21 mouse cellular contexts compared by ENCODE assay signal in genomic region chr1:151939987-151940386, GRCm38 (mm10).
DNase-seq lines count a peak whose midpoint lies in the region; ATAC-seq and TF ChIP-seq lines count a peak whose summit lies in the region.
"Had no signal": no experiment of that assay in that cellular context is flagged by ENCODE, and none has a peak within 500 bp of the region (broad histone marks: within the 10 kb centered on the region; RNA-seq: fewer than 3 reads in every experiment).

No protein-coding gene starts in this region.

- H3K4me2 ChIP-seq in forebrain, embryonic 11.5 days (ENCODE audit: low read depth, low read length, severe bottlenecking), result no peak overlapping the region
- H3K4me2 ChIP-seq in heart, embryonic 13.5 days, result peak overlapping the region; percentile 47
- H3K4me2 ChIP-seq in intestine, embryonic 15.5 days (replicated peaks), result no peak overlapping the region
- H3K4me2 ChIP-seq in intestine, postnatal 0 days (replicated peaks; ENCODE audit: low read depth), result no peak overlapping the region
- H3K4me2 ChIP-seq: embryonic facial prominence, embryonic 13.5 days; liver, embryonic 13.5 days; stomach, embryonic 15.5 days had no signal

- ATAC-seq in forebrain, embryonic 11.5 days (replicated peaks; ENCODE audit: low FRiP score), result no peak
- ATAC-seq in heart, embryonic 13.5 days (ENCODE audit: extremely low read depth, insufficient number of reproducible peaks, low FRiP score, low TSS enrichment), result no peak
- peak; percentile 58; the same call in 1 of the 2 replicates for ATAC-seq in intestine, embryonic 15.5 days
- ATAC-seq in intestine, postnatal 0 days, result no peak
- ATAC-seq in common myeloid progenitor, adult 5-6 weeks (replicated peaks; ENCODE audit: low read depth, poor library complexity, severe bottlenecking), result peak; percentile 20; the same call in 1 of the 2 replicates
- ATAC-seq: activated CD4-positive, CD25-positive, alpha-beta regulatory T cell, adult 4 months; CD4-positive, CD25-positive, alpha-beta regulatory T cell, adult 4 months; inflammation-experienced regulatory T-cells, adult 6 months; lung, postnatal 0 days had no signal

- H3K9me3 ChIP-seq in forebrain, embryonic 11.5 days (ENCODE audit: control insufficient read depth, low read length), result no peaks in the 10 kb centered on the region
- no peaks in the 10 kb centered on the region for H3K9me3 ChIP-seq in forebrain, embryonic 10.5 days
- H3K9me3 ChIP-seq in heart, embryonic 13.5 days, result no peaks in the 10 kb centered on the region
- H3K9me3 ChIP-seq in intestine, embryonic 15.5 days, result no peaks in the 10 kb centered on the region
- no peaks in the 10 kb centered on the region for H3K9me3 ChIP-seq in intestine, postnatal 0 days (ENCODE audit: control insufficient read depth)
- H3K9me3 ChIP-seq: embryonic facial prominence, embryonic 13.5 days; limb, embryonic 10.5 days; liver, embryonic 13.5 days; stomach, embryonic 15.5 days had no signal

- no peak overlapping the region for H3K9ac ChIP-seq in forebrain, embryonic 11.5 days (ENCODE audit: low read length)
- peak overlapping the region; percentile 55 for H3K9ac ChIP-seq in heart, embryonic 13.5 days
- H3K9ac ChIP-seq in intestine, embryonic 15.5 days, result no peak overlapping the region
- no peak overlapping the region for H3K9ac ChIP-seq in intestine, postnatal 0 days (ENCODE audit: low read depth, low read length)
- H3K9ac ChIP-seq: embryonic facial prominence, embryonic 13.5 days; liver, embryonic 13.5 days; stomach, embryonic 15.5 days had no signal

- no peak for TF ChIP-seq CTCF in intestine, postnatal 0 days (IDR thresholded peaks at IDR 0.05; ENCODE audit: low read depth)

- H3K4me1 ChIP-seq in forebrain, embryonic 11.5 days (replicated peaks; ENCODE audit: control insufficient read depth, insufficient read depth, low read length), result peaks cover 9% of the 10 kb centered on the region
- H3K4me1 ChIP-seq in forebrain, embryonic 10.5 days, result peaks cover 41% of the 10 kb centered on the region
- peaks cover 57% of the 10 kb centered on the region for H3K4me1 ChIP-seq in heart, embryonic 13.5 days
- H3K4me1 ChIP-seq in intestine, embryonic 15.5 days (replicated peaks), result peaks cover 12% of the 10 kb centered on the region; the same call in 1 of the 2 replicates
- H3K4me1 ChIP-seq in intestine, postnatal 0 days (replicated peaks; ENCODE audit: control insufficient read depth, insufficient read depth, low read length), result peaks cover 13% of the 10 kb centered on the region

- H3K36me3 ChIP-seq in forebrain, embryonic 11.5 days (ENCODE audit: control insufficient read depth, insufficient read depth, low read length), result no peaks in the 10 kb centered on the region
- H3K36me3 ChIP-seq in forebrain, embryonic 10.5 days (replicated peaks), result no peaks in the 10 kb centered on the region
- no peaks in the 10 kb centered on the region for H3K36me3 ChIP-seq in heart, embryonic 13.5 days
- no peaks in the 10 kb centered on the region for H3K36me3 ChIP-seq in intestine, embryonic 15.5 days
- H3K36me3 ChIP-seq in intestine, postnatal 0 days (ENCODE audit: control insufficient read depth, insufficient read depth), result no peaks in the 10 kb centered on the region
- H3K36me3 ChIP-seq: embryonic facial prominence, embryonic 13.5 days; limb, embryonic 10.5 days; liver, embryonic 13.5 days; stomach, embryonic 15.5 days had no signal

- 69% methylated on average over 8 of the region's 8 CpGs for WGBS in forebrain, embryonic 11.5 days
- 72% methylated on average over 8 of the region's 8 CpGs for WGBS in forebrain, embryonic 10.5 days
- WGBS in heart, embryonic 13.5 days, result 19% methylated on average over 8 of the region's 8 CpGs
- 41% methylated on average over 8 of the region's 8 CpGs for WGBS in intestine, embryonic 15.5 days
- 37% methylated on average over 8 of the region's 8 CpGs for WGBS in intestine, postnatal 0 days

- H3K27ac ChIP-seq in forebrain, embryonic 11.5 days (ENCODE audit: low read depth, low read length), result no peak overlapping the region
- no peak overlapping the region for H3K27ac ChIP-seq in forebrain, embryonic 10.5 days
- H3K27ac ChIP-seq in heart, embryonic 13.5 days (replicated peaks), result peak overlapping the region; percentile 20; the same call in 1 of the 2 replicates
- no peak overlapping the region for H3K27ac ChIP-seq in intestine, embryonic 15.5 days
- no peak overlapping the region for H3K27ac ChIP-seq in intestine, postnatal 0 days (ENCODE audit: low read depth, low read length)
- H3K27ac ChIP-seq: embryonic facial prominence, embryonic 13.5 days; limb, embryonic 10.5 days; liver, embryonic 13.5 days; stomach, embryonic 15.5 days had no signal

- DNase-seq in forebrain, embryonic 11.5 days (ENCODE audit: low spot score), result peak; percentile 19
- no peak for DNase-seq in forebrain, embryonic 10.5 days (ENCODE audit: extremely low spot score, low spot score)
- no peak for DNase-seq in heart, adult 8-10 months (ENCODE audit: low spot score)
- DNase-seq in frontal cortex, adult 2 months (ENCODE audit: extremely low spot score in 1 of 2, low spot score in 1 of 2), result no peak
- DNase-seq: adrenal gland, postnatal 10 days; cerebellum, adult 9-11 months; kidney, postnatal 36 days; liver, embryonic 13.5 days; retina, postnatal 1 day; thymus, adult 2 months had no signal

- no peak overlapping the region for H3K4me3 ChIP-seq in forebrain, embryonic 11.5 days (ENCODE audit: low read depth, low read length)
- H3K4me3 ChIP-seq in forebrain, embryonic 10.5 days, result no peak overlapping the region
- H3K4me3 ChIP-seq in heart, embryonic 13.5 days, result no peak overlapping the region
- no peak overlapping the region for H3K4me3 ChIP-seq in intestine, embryonic 15.5 days (replicated peaks)
- H3K4me3 ChIP-seq in intestine, postnatal 0 days (ENCODE audit: low read depth, low read length), result no peak overlapping the region
- H3K4me3 ChIP-seq: embryonic facial prominence, embryonic 13.5 days; limb, embryonic 10.5 days; liver, embryonic 13.5 days; stomach, embryonic 15.5 days had no signal

- H3K27me3 ChIP-seq in forebrain, embryonic 11.5 days (ENCODE audit: control insufficient read depth, insufficient read depth, low read length), result no peaks in the 10 kb centered on the region
- H3K27me3 ChIP-seq in forebrain, embryonic 10.5 days (ENCODE audit: poor library complexity, severe bottlenecking), result no peaks in the 10 kb centered on the region
- no peaks in the 10 kb centered on the region for H3K27me3 ChIP-seq in heart, embryonic 13.5 days (replicated peaks)
- H3K27me3 ChIP-seq in intestine, embryonic 15.5 days (replicated peaks), result no peaks in the 10 kb centered on the region
- H3K27me3 ChIP-seq in intestine, postnatal 0 days (replicated peaks; ENCODE audit: control insufficient read depth, insufficient read depth, low read length), result no peaks in the 10 kb centered on the region
- H3K27me3 ChIP-seq: embryonic facial prominence, embryonic 13.5 days; liver, embryonic 13.5 days; stomach, embryonic 15.5 days had no signal

Comparison
In these comparisons a context has a peak if more than half of its experiments do, and no peak if none do; other contexts are left out.
1. ATAC-seq: peak in intestine, embryonic 15.5 days (single experiment) and common myeloid progenitor, adult 5-6 weeks (single experiment); none in forebrain, embryonic 11.5 days (single experiment), heart, embryonic 13.5 days (single experiment) and intestine, postnatal 0 days (single experiment).